Mouse (Mus musculus) gastrocnemius, adult 2 months (tissue): ENCODE results near the gene Bsg. TPM values are rescaled to one million over a fixed set of nuclear protein-coding genes. Genes with fewer than 3 reads are reported as not detected.
"Not testable (repeated sequence)": the region's sequence is repeated elsewhere in the genome, so short reads cannot be mapped to it uniquely, and the experiment has no call there.

Source experiments
- DNase-seq: peaks from one replicate; pipeline ENCODE4 v3.0.0; 2022
- H3K27ac ChIP-seq: fragments of 200-600 bp; 2 replicates; pipeline ENCODE4 v1.8.1; 2022; ENCODE audit warnings: mild to moderate bottlenecking
- H3K4me3 ChIP-seq: fragments of 200-600 bp; 2 replicates; pipeline ENCODE4 v1.8.1; 2022; ENCODE audit warnings: mild to moderate bottlenecking, moderate library complexity
- CTCF ChIP-seq: fragments of 200-600 bp; IDR thresholded peaks from 2 replicates; pipeline ENCODE4 v1.8.1; 2022; ENCODE audit warnings: antibody characterized with exemption, mild to moderate bottlenecking, moderate library complexity
- intact Hi-C: fragments of 180-260 bp; cut with DNase I; formaldehyde crosslinking; loops from one replicate; pipeline ENCODE4 v1.15.1; 2025
- total RNA-seq, 2 experiments: library from RNA; stranded (reverse); gene quantifications; 2 replicates each; pipeline ENCODE4 v1.2.3; 2021

The Bsg gene
- total RNA-seq, 2 experiments from 2014 or later: 650 to 652 TPM

GRCm38 (mm10) chr10:79697916-79698315 lies 6.4 kb upstream of the Bsg start:
- H3K4me3 ChIP-seq: no peak overlapping the region
- DNase-seq: no peak
- intact Hi-C loops: loop anchor here (2.0 kb wide), 1 partner anchor 91 kb away; no protein-coding TSS in a partner anchor
- no peak for TF ChIP-seq CTCF
- H3K27ac ChIP-seq: peak overlapping the region; percentile 63

GRCm38 (mm10) chr10:79698459-79698858 lies 5.8 kb upstream of the Bsg start:
- Histone ChIP-seq H3K4me3 (no peak overlapping the region), H3K27ac (0 out of 2 replicates have a peak overlapping the region, but pooled peaks have one; percentile 63)
- intact Hi-C loops: no loop called here
- no peak for DNase-seq
- TF ChIP-seq CTCF: no peak

GRCm38 (mm10) chr10:79700676-79701075 lies 3.6 kb upstream of the Bsg start:
- Histone ChIP-seq H3K4me3 (no peak overlapping the region), H3K27ac (peak overlapping the region; percentile 88)
- intact Hi-C loops: no loop called here
- no peak for TF ChIP-seq CTCF
- DNase-seq: no peak

- intact Hi-C loops: no loop called here
- no peak overlapping the region for H3K4me3 ChIP-seq
- no peak for DNase-seq
- peak overlapping the region; percentile 88 for H3K27ac ChIP-seq
- TF ChIP-seq CTCF: no peak
Measured at GRCm38 (mm10) chr10:79701443-79702129, 2.7 kb upstream of the Bsg start.

GRCm38 (mm10) chr10:79702970-79703369 lies 1.3 kb upstream of the Bsg start:
- DNase-seq, intact Hi-C loops, H3K4me3 ChIP-seq, H3K27ac ChIP-seq: not testable (repeated sequence)

GRCm38 (mm10) chr10:79703541-79703940 lies 750 bp upstream of the Bsg start:
- H3K27ac ChIP-seq: peak overlapping the region; percentile 100
- DNase-seq: no peak
- TF ChIP-seq CTCF: no peak
- intact Hi-C loops: no loop called here
- peak overlapping the region; percentile 92 for H3K4me3 ChIP-seq

- intact Hi-C loops: loop anchor here (2.0 kb wide), 1 partner anchor 22 kb away; the partner anchor contains the start of gene Cdc34
- no peak for TF ChIP-seq CTCF
- H3K27ac ChIP-seq: peak overlapping the region; percentile 100
- peak; percentile 25 for DNase-seq
- peak overlapping the region; percentile 92 for H3K4me3 ChIP-seq
Measured at GRCm38 (mm10) chr10:79704970-79705360, 674 bp downstream of the Bsg start.

GRCm38 (mm10) chr10:79705951-79706350 lies 1.7 kb downstream of the Bsg start:
- peak overlapping the region; percentile 92 for H3K4me3 ChIP-seq
- no peak for TF ChIP-seq CTCF
- intact Hi-C loops: loop anchor here (2.0 kb wide), 1 partner anchor 23 kb away; the partner anchor contains the start of gene Cdc34
- H3K27ac ChIP-seq: peak overlapping the region; percentile 100
- no peak for DNase-seq

- peak overlapping the region; percentile 100 for H3K27ac ChIP-seq
- intact Hi-C loops: no loop called here
- no peak for TF ChIP-seq CTCF
- peak overlapping the region; percentile 92 for H3K4me3 ChIP-seq
- peak; percentile 88 for DNase-seq
Measured at GRCm38 (mm10) chr10:79706406-79707094, 2.3 kb downstream of the Bsg start.

- TF ChIP-seq CTCF: no peak
- DNase-seq: peak; percentile 72
- intact Hi-C loops: no loop called here
- peak overlapping the region; percentile 92 for H3K4me3 ChIP-seq
- H3K27ac ChIP-seq: peak overlapping the region; percentile 100
Measured at GRCm38 (mm10) chr10:79707162-79707561, 2.9 kb downstream of the Bsg start.

GRCm38 (mm10) chr10:79707759-79708158 lies 3.5 kb downstream of the Bsg start:
- peak; percentile 36 for DNase-seq
- Histone ChIP-seq H3K27ac (peak overlapping the region; percentile 100), H3K4me3 (peak overlapping the region; percentile 92)
- no peak for TF ChIP-seq CTCF
- intact Hi-C loops: no loop called here

- TF ChIP-seq CTCF: 0 out of 2 replicates have a peak, but pooled peaks have one; percentile 1
- H3K4me3 ChIP-seq: peak overlapping the region; percentile 92
- peak overlapping the region; percentile 100 for H3K27ac ChIP-seq
- intact Hi-C loops: no loop called here
- peak; percentile 74 for DNase-seq
Measured at GRCm38 (mm10) chr10:79708668-79709067, 4.4 kb downstream of the Bsg start.

- intact Hi-C loops: no loop called here
- peak overlapping the region; percentile 92 for H3K4me3 ChIP-seq
- H3K27ac ChIP-seq: peak overlapping the region; percentile 100
Measured at GRCm38 (mm10) chr10:79709307-79709706, 5.0 kb downstream of the Bsg start.

More at GRCm38 (mm10) chr10:79709307-79709706, 5.0 kb downstream of the Bsg start:
- TF ChIP-seq CTCF: no peak
- no peak for DNase-seq
